Mouse (Mus musculus) CH12.LX (cell line): ENCODE measurements around the gene Med29.

Experiments used
- CHD2 ChIP-seq: IDR thresholded peaks from 2 replicates; pipeline ENCODE4 v1.6.1; 2011; ENCODE audit warnings: low read length, improper control_type of control experiment
- CTCF ChIP-seq, 2 experiments: IDR thresholded peaks in 1 of 2; conservative IDR thresholded peaks in 1 of 2; 2 replicates each; pipeline ENCODE4 v1.5.1; 2011 to 2012; ENCODE audit warnings: low read depth in 2 of 2, low read length in 2 of 2, improper control_type of control experiment in 1 of 2, inconsistent platforms in 1 of 2, mild to moderate bottlenecking in 1 of 2, moderate library complexity in 1 of 2
- E2F4 ChIP-seq: IDR thresholded peaks from 2 replicates; pipeline ENCODE4 v1.6.1; 2011; ENCODE audit warnings: low read depth, low read length, improper control_type of control experiment; ENCODE audit not compliant: insufficient replicate concordance
- ELF1 ChIP-seq: IDR thresholded peaks from 2 replicates; pipeline ENCODE4 v1.6.1; 2014; ENCODE audit warnings: low read depth, mild to moderate bottlenecking, inconsistent platforms, low read length, improper control_type of control experiment
- EP300 ChIP-seq: IDR thresholded peaks from 2 replicates; pipeline ENCODE4 v1.6.1; 2011; ENCODE audit warnings: low read length, improper control_type of control experiment
- ETS1 ChIP-seq: conservative IDR thresholded peaks from 2 replicates; pipeline ENCODE4 v1.6.1; 2012; ENCODE audit warnings: low read depth, mild to moderate bottlenecking, inconsistent platforms, low read length, improper control_type of control experiment, moderate library complexity
- GABPA ChIP-seq: IDR thresholded peaks from 2 replicates; pipeline ENCODE4 v1.6.1; 2012; ENCODE audit warnings: low read depth, low read length, improper control_type of control experiment, inconsistent platforms; ENCODE audit not compliant: insufficient replicate concordance
- KAT2A ChIP-seq: IDR thresholded peaks from 2 replicates; pipeline ENCODE4 v1.6.1; 2012; ENCODE audit warnings: low read length, improper control_type of control experiment, inconsistent platforms; ENCODE audit not compliant: insufficient replicate concordance
- NELFE ChIP-seq: IDR thresholded peaks from 2 replicates; pipeline ENCODE4 v1.6.1; 2011; ENCODE audit warnings: low read depth, low read length, improper control_type of control experiment
- POLR2A ChIP-seq: IDR thresholded peaks from 2 replicates; pipeline ENCODE4 v1.6.1; 2011; ENCODE audit warnings: low read depth, mild to moderate bottlenecking, improper control_type of control experiment, low read length
- USF1 ChIP-seq: IDR thresholded peaks from 2 replicates; pipeline ENCODE4 v1.6.1; 2014; ENCODE audit warnings: low read depth, mild to moderate bottlenecking, inconsistent platforms, low read length, improper control_type of control experiment

GRCm38 (mm10) chr7:28384162-28384561 is 8.3 kb downstream of the Med29 start:
- no peak for TF ChIP-seq POLR2A
- no peak for TF ChIP-seq GABPA
- no peak for TF ChIP-seq CHD2
- no peak for TF ChIP-seq NELFE
- no peak for TF ChIP-seq CTCF (conservative IDR thresholded peaks at IDR 0.05 in 1 of 2, IDR thresholded peaks at IDR 0.05 in 1 of 2; ENCODE audit: low read depth in 2 of 2, low read length in 2 of 2)
- TF ChIP-seq E2F4, result no peak
- TF ChIP-seq KAT2A, result no peak
- no peak for TF ChIP-seq ELF1
- no peak for TF ChIP-seq USF1
- no peak for TF ChIP-seq EP300
- no peak for TF ChIP-seq ETS1
